Mouse (Mus musculus) left cerebral cortex, adult 8-10 months (tissue): ENCODE data around the gene 1700001J03Rik. TPM values are rescaled to one million over a fixed set of nuclear protein-coding genes. Genes with fewer than 3 reads are reported as not detected.
A peak's percentile ranks its signal among the peaks of the same experiment; 100 is the strongest.
"Not testable (repeated sequence)": the region's sequence is repeated elsewhere in the genome, so short reads cannot be mapped to it uniquely, and the experiment has no call there.

Experiments
- DNase-seq, 2 experiments: peaks; one replicate each; pipeline ENCODE4 v3.0.0; 2022; ENCODE audit warnings: low spot score in 2 of 2
- total RNA-seq, 4 experiments: library from RNA; stranded (reverse); gene quantifications; 2 replicates each; pipeline ENCODE4 v1.2.4; 2022

Gene 1700001J03Rik
- total RNA-seq, 4 experiments from 2014 or later = 1.2 to 1.8 (median 1.4) TPM

DNA sequence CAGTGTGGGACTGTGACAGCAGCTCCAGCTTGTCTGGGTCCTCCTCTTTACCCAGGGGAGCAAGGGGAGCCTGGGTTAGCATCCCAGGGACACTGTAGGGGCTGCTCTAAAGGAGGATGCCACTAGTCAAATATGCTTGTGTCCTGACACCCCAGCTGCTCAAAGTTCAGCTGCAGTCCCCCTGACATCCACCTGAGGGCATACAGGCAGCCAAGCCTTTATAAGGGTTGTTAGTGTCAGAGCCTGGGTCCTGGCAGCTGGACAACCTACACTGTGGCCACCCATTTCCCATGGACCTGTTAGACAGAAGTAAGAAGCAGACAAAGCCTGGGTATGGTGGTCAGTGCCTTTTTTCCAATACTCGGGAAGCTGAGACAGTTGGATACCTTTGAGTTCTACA, 3.0 kb upstream of the 1700001J03Rik start:
- DNase-seq = no peak

DNA sequence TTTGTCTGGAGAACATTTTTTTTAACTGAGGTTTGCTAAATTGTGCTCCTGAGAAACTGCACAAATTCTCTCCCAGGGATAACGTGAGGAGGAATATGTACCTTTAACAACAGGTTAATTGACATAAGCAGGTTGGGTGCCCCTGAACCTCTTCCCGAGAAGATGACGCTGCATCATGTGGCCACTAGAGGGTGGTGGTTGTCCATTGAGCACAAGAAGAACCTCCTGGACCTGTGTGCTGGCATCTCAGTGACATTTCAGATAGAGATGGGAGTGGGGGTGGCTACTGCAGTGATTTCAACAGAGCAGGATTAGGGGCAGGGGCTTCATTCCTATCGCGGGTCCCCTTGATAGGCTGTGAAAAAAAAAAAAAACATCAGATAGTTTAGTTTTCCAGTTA, 2.3 kb upstream of the 1700001J03Rik start:
- DNase-seq = peak; percentile 19 to 35

- DNase-seq = not testable (repeated sequence)
Measured at GRCm38 (mm10) chr5:146172744-146173143, 12.4 kb downstream of the 1700001J03Rik start.

DNA sequence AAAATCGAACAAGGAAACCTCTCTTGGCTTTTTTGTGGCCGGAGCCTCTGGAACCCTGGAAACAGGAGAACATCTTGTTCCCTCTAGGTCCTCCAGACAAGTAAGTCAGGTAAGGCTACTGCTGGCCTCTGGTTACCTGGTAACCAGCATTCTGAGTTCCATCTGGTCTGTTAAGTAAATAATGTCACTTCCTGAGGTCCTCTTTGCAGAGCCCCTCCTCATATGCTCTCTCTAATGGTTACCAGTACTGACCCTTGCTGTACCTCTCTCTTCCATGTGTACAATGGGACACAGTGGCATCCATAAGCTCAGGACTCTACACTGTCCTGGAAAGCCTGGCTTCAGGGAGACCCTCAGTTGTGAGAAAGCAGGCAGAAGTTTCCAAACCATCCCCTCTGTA, 14.5 kb downstream of the 1700001J03Rik start, which contains the start of gene Gm6309:
Gene Gm6309 (minus strand): TSS at position 101 of the 400 bp plus-strand sequence.
- DNase-seq = not testable (repeated sequence)

GRCm38 (mm10) chr5:146160439-146160838, 24.7 kb downstream of the 1700001J03Rik start, which contains the start of gene Gm5565:
Gene Gm5565 (minus strand): TSS chr5:146160539.
- not testable (repeated sequence) for DNase-seq

- not testable (repeated sequence) for DNase-seq
Measured at GRCm38 (mm10) chr5:146158326-146158725, 26.8 kb downstream of the 1700001J03Rik start.

- no peak for DNase-seq
Measured at GRCm38 (mm10) chr5:146150454-146150853, 34.6 kb downstream of the 1700001J03Rik start.

- no peak for DNase-seq
Measured at GRCm38 (mm10) chr5:146147903-146148302, 37.2 kb downstream of the 1700001J03Rik start.

Other genes with a start within 250 kb of the 1700001J03Rik start
- not detected for gene Cyp3a25, start 175.7 kb downstream of the 1700001J03Rik start, total RNA-seq
- gene Cyp3a59, start 106.0 kb downstream of the 1700001J03Rik start, total RNA-seq = not detected
- not detected for gene Gm5565, start 24.8 kb downstream of the 1700001J03Rik start, total RNA-seq
- gene Gm6309, start 14.6 kb downstream of the 1700001J03Rik start, total RNA-seq = not detected
- gene Rnf6, start 36.3 kb upstream of the 1700001J03Rik start, total RNA-seq = 10 to 100 TPM; 57.3 to 70.0 (median 62.7) TPM
- 10 to 100 TPM; 37.6 to 39.9 (median 39.3) TPM for gene Cdk8, start 45.9 kb upstream of the 1700001J03Rik start, total RNA-seq
- gene Wasf3, start 199.7 kb upstream of the 1700001J03Rik start, total RNA-seq = 10 to 100 TPM; 88.1 to 97.5 (median 90.3) TPM